Mouse (Mus musculus) embryonic fibroblast, embryonic 13.5 days (primary cell): Measurements from ENCODE around the gene Luc7l3.

Experiments used
- CTCF ChIP-seq: IDR thresholded peaks from 2 replicates; pipeline ENCODE4 v1.5.1; 2011; ENCODE audit warnings: mild to moderate bottlenecking, control low read depth, low read length, moderate library complexity, borderline replicate concordance; ENCODE audit not compliant: insufficient read depth
- POLR2A ChIP-seq: IDR thresholded peaks from 2 replicates; pipeline ENCODE4 v1.6.1; 2011; ENCODE audit warnings: low read depth, mild to moderate bottlenecking, control low read depth, low read length, moderate library complexity

GRCm38 (mm10) chr11:94281199-94282181, 40.3 kb downstream of the Luc7l3 start, which contains the start of gene Gm21885:
- TF ChIP-seq CTCF (no peak), POLR2A (no peak)
